Mouse (Mus musculus) megakaryocyte, embryonic 14.5 days (primary cell): ENCODE measurements at regions not wholly inside any gene's neighbourhood (a gene's known extent, or its start where the extent isn't known, plus 50 kb on each side); places are given as distances from the start of the nearest gene placed in this dataset.

Experiments
- FLI1 ChIP-seq: IDR thresholded peaks from 2 replicates; pipeline ENCODE4 v1.6.1; 2012; ENCODE audit warnings: low read length, inconsistent platforms, mixed read lengths
- GATA1 ChIP-seq: IDR thresholded peaks from 3 replicates; pipeline ENCODE4 v1.6.1; 2012; ENCODE audit warnings: mixed read lengths, low read length, inconsistent platforms, borderline replicate concordance

DNA sequence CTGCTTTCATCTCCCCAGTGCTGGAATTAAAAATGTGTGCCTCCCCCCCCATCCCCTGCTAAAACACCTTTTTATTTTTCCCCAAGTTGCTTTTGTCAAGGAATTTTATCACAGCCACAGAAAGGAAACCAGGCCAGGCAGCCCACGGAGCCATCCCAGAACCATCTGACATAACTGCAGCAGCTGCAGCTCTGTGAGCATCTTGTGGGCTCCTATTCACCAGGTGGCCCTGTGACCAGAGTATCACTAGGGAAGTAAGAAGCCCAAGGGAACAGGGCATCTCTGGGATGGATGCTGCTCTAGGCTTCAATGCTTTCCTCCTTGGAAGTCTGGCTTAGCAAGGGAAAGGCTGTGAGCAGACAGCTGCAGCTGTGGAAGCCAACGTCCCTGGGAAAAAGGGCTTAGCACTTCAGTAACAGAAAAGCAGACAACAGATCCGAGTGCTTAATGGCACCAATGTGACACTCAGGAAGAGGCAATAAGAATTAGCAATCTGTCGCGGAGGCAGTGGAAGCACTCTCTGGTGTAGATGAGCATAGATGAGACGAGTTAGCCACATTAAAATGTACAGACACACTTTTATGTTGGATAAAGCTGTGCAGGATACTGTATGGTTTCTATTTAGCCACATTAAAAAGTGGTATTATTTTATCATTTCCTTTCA, 1183.0 kb downstream of the 4930447A16Rik start:
- TF ChIP-seq GATA1, result no peak
- TF ChIP-seq FLI1, result no peak
